Mouse (Mus musculus) E14TG2a.4 (cell line): ENCODE measurements around the gene Nfam1.

Experiments
- CTCF ChIP-seq: conservative IDR thresholded peaks from 2 replicates; pipeline ENCODE4 v1.5.1; 2014; ENCODE audit warnings: low read length
- NANOG ChIP-seq: IDR thresholded peaks from 2 replicates; pipeline ENCODE4 v1.6.1; 2014; ENCODE audit warnings: borderline replicate concordance, low read length, mixed read lengths

- TF ChIP-seq NANOG (no peak), CTCF (no peak)
These were observed 32.4 kb upstream of the Nfam1 start for GRCm38 (mm10) chr15:83065543-83065942.
